8 mouse cellular contexts compared by ENCODE assay signal in the genomic region with DNA sequence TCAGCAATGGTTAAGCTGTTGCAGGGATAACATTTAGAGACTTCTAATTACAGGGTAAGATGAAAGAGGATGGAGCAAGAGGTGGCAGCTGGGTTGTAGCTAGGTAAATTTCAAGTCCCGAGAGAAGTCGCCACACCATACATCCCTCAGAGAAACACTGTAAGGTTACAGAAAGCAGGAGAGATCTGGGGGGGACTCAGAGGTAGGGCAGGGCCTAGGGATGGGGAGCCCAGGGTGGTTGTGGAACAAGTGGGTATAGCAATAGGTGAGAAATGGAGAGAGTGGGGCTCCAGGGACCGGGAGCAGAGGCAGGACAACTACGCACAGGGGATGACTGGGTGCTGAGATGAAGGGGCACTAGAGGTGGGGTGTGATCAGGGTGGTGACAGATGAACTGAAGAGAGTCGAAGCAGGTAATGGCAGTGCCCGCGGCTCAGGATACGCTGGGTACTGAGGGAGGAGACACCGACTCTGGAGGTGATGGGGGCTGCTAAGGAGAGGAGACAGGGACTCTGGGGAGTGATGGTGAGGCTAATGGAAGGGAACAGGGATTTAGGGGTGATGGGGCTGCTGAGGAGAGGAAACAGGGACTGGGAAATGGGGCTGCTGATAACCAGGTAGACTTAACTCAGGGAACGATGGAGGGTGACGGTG. TPM values are rescaled to one million over a fixed set of nuclear protein-coding genes. Genes with fewer than 3 reads are reported as not detected.
A peak's percentile ranks its signal among the peaks of the same experiment; 100 is the strongest.
DNase-seq lines count a peak whose midpoint lies in the region; ATAC-seq lines count a peak whose summit lies in the region.

No protein-coding gene starts in this region.

- no peaks in the 10 kb centered on the region for H3K27me3 ChIP-seq in lung, embryonic 16.5 days (ENCODE audit: control insufficient read depth, insufficient read depth, low read depth, low read length)
- no peaks in the 10 kb centered on the region for H3K27me3 ChIP-seq in intestine, embryonic 16.5 days (replicated peaks; ENCODE audit: control insufficient read depth, insufficient read depth, low read length)
- H3K27me3 ChIP-seq in neural tube, embryonic 13.5 days, result no peaks in the 10 kb centered on the region

- peaks cover 30% of the 10 kb centered on the region for H3K4me1 ChIP-seq in lung, embryonic 16.5 days (replicated peaks; ENCODE audit: control insufficient read depth, insufficient read depth, low read length)
- H3K4me1 ChIP-seq in intestine, embryonic 16.5 days (ENCODE audit: control insufficient read depth, insufficient read depth, low read length), result peaks cover 31% of the 10 kb centered on the region
- H3K4me1 ChIP-seq in neural tube, embryonic 13.5 days (replicated peaks), result peaks cover 45% of the 10 kb centered on the region

- no peak for DNase-seq in lung, postnatal 36 days
- no peak for DNase-seq in ovary, postnatal 10 days (ENCODE audit: low spot score)
- DNase-seq in layer of hippocampus, postnatal 10 days (ENCODE audit: low spot score in 2 of 2), result no peak

- no peaks in the 10 kb centered on the region for H3K9me3 ChIP-seq in lung, embryonic 16.5 days (ENCODE audit: control insufficient read depth, low read length)
- H3K9me3 ChIP-seq in intestine, embryonic 16.5 days (ENCODE audit: control insufficient read depth, low read length), result no peaks in the 10 kb centered on the region
- H3K9me3 ChIP-seq in neural tube, embryonic 13.5 days, result no peaks in the 10 kb centered on the region

- peaks cover 18% of the 10 kb centered on the region for H3K36me3 ChIP-seq in lung, embryonic 16.5 days (ENCODE audit: control insufficient read depth, insufficient read depth, low read length)
- peaks cover 12% of the 10 kb centered on the region for H3K36me3 ChIP-seq in intestine, embryonic 16.5 days (ENCODE audit: control insufficient read depth, insufficient read depth, low read length)
- H3K36me3 ChIP-seq in neural tube, embryonic 13.5 days, result peaks cover 46% of the 10 kb centered on the region

- H3K4me3 ChIP-seq in lung, embryonic 16.5 days (ENCODE audit: low read length), result peak overlapping the region; percentile 90
- peak overlapping the region; percentile 81 for H3K4me3 ChIP-seq in intestine, embryonic 16.5 days (ENCODE audit: low read length)
- peak overlapping the region; percentile 90 for H3K4me3 ChIP-seq in neural tube, embryonic 13.5 days

- ATAC-seq in lung, embryonic 16.5 days (ENCODE audit: low read depth), result no peak
- peak; percentile 44 for ATAC-seq in erythroblast, adult 5-6 weeks (replicated peaks; ENCODE audit: low FRiP score, poor library complexity, severe bottlenecking)
- ATAC-seq in intestine, embryonic 16.5 days, result no peak
- ATAC-seq in neural tube, embryonic 13.5 days (ENCODE audit: low read depth), result peak; percentile 6; the same call in 1 of the 2 replicates
- ATAC-seq in megakaryocyte progenitor cell, adult 5-6 weeks (replicated peaks; ENCODE audit: poor library complexity), result no peak

- H3K4me2 ChIP-seq in lung, embryonic 16.5 days (ENCODE audit: low read depth, low read length), result peak overlapping the region; percentile 92
- H3K4me2 ChIP-seq in intestine, embryonic 16.5 days (ENCODE audit: low read depth, low read length), result peak overlapping the region; percentile 90
- peak overlapping the region; percentile 80 for H3K4me2 ChIP-seq in neural tube, embryonic 13.5 days

- 22% methylated on average over 11 of the region's 11 CpGs for WGBS in lung, embryonic 16.5 days
- WGBS in intestine, embryonic 16.5 days, result 22% methylated on average over 11 of the region's 11 CpGs
- WGBS in neural tube, embryonic 13.5 days, result 23% methylated on average over 11 of the region's 11 CpGs

- H3K9ac ChIP-seq in lung, embryonic 16.5 days (ENCODE audit: low read length), result peak overlapping the region; percentile 92
- peak overlapping the region; percentile 79 for H3K9ac ChIP-seq in intestine, embryonic 16.5 days (ENCODE audit: low read depth, low read length)
- peak overlapping the region; percentile 93 for H3K9ac ChIP-seq in neural tube, embryonic 13.5 days

- no peak overlapping the region for H3K27ac ChIP-seq in lung, embryonic 16.5 days (ENCODE audit: low read length)
- H3K27ac ChIP-seq in intestine, embryonic 16.5 days (ENCODE audit: low read length), result no peak overlapping the region
- no peak overlapping the region for H3K27ac ChIP-seq in neural tube, embryonic 13.5 days (replicated peaks)

RNA-seq across cellular contexts. Expression of a gene that starts 1.3 kb away (rescaled TPM):
- polyA plus RNA-seq in lung, embryonic 16.5 days (2015; fragmentation: Nextera tagmentation; extraction: Ambion mirVana), result 8.9 and 10.0 TPM in 2 replicates
- total RNA-seq in erythroblast, adult 5-6 weeks (2015; ENCODE audit: low replicate concordance), result 28.6 and 31.9 TPM in 2 replicates
- 40.6 and 42.5 TPM in 2 replicates for total RNA-seq in erythroblast, adult 5-6 weeks (2017; ENCODE audit: low replicate concordance)
- polyA plus RNA-seq in intestine, embryonic 16.5 days (2015; fragmentation: Nextera tagmentation; extraction: Ambion mirVana), result 6.5 and 9.8 TPM in 2 replicates
- 7.9 and 8.0 TPM in 2 replicates for polyA plus RNA-seq in neural tube, embryonic 13.5 days (2015; fragmentation: Nextera tagmentation; extraction: Ambion mirVana)
- total RNA-seq in megakaryocyte progenitor cell, adult 5-6 weeks (2015), result 14.9 and 18.2 TPM in 2 replicates
- 25.3 and 26.1 TPM in 2 replicates for total RNA-seq in megakaryocyte progenitor cell, adult 5-6 weeks (2017)
- total RNA-seq in layer of hippocampus, postnatal 10 days (2021), result 10 to 100 TPM; 22.6 to 26.3 TPM

RNA-seq across cellular contexts. Expression of a gene that starts 46.5 kb away (rescaled TPM):
- polyA plus RNA-seq in lung, embryonic 16.5 days (2015; fragmentation: Nextera tagmentation; extraction: Ambion mirVana), result 40.5 and 43.6 TPM in 2 replicates
- 14.2 and 21.5 TPM in 2 replicates for total RNA-seq in erythroblast, adult 5-6 weeks (2015; ENCODE audit: low replicate concordance)
- total RNA-seq in erythroblast, adult 5-6 weeks (2017; ENCODE audit: low replicate concordance), result 21.6 and 32.3 TPM in 2 replicates
- 40.9 and 45.7 TPM in 2 replicates for polyA plus RNA-seq in intestine, embryonic 16.5 days (2015; fragmentation: Nextera tagmentation; extraction: Ambion mirVana)
- polyA plus RNA-seq in neural tube, embryonic 13.5 days (2015; fragmentation: Nextera tagmentation; extraction: Ambion mirVana), result 35.5 and 38.5 TPM in 2 replicates
- 34.4 and 35.0 TPM in 2 replicates for total RNA-seq in megakaryocyte progenitor cell, adult 5-6 weeks (2015)
- 105 and 132 TPM in 2 replicates for total RNA-seq in megakaryocyte progenitor cell, adult 5-6 weeks (2017)
- total RNA-seq in layer of hippocampus, postnatal 10 days (2021), result 10 to 100 TPM; 34.8 to 36.1 TPM

Comparison
In these comparisons a context has a peak if more than half of its experiments do, and no peak if none do; other contexts are left out.
1. ATAC-seq: peak in erythroblast, adult 5-6 weeks (single experiment) and neural tube, embryonic 13.5 days (single experiment); none in lung, embryonic 16.5 days (single experiment), intestine, embryonic 16.5 days (single experiment) and megakaryocyte progenitor cell, adult 5-6 weeks (single experiment).
2. Peak in every context shown above with its lines, with median percentiles within 50 percentile points of each other: H3K4me2 ChIP-seq, H3K4me3 ChIP-seq and H3K9ac ChIP-seq.